Mouse (Mus musculus) thymus, postnatal 4 days (tissue): Measurements from ENCODE around the gene Lin7a.

Experiments used
- DNase-seq: peaks from one replicate; pipeline ENCODE4 v3.0.0; 2021

Lin7a gene

DNA sequence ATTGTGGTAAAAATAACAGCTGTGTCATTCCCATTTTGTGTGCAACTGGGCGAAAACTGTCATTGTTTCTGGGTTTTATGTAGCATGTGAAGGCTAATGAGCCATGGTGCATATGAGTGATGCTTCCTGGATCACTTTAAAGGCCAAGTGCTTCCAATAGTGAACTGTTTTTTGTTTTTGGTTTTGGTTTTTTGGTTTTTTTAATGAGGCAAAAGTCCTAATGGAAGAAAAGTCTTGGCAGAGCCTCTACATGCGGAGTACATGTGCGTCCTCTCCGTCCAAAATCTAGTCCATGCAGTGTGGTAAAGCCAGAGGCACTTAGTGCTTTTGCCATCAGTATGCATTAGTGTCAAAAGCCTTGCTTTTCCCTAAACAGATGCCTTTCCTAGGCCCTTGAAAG lies 69.7 kb downstream of the Lin7a start:
- no peak for DNase-seq

DNA sequence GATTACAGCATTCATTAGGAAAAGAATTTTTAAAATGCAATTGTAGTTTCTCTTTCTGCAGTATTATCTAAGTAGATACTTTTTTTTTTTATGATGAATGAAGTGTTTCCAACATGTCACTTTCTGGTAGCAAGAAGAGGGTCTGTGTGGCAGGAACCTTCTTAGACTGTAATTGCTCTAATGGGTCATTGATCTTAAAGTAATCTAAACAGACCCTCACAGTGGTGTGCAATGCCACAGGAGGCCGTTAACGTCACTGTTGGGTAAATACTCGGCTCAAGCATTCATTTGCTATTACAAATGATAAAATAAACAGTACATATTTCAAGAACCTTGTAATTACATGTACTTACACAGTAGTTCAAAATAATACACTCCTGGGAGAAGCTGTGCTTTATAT lies 72.7 kb downstream of the Lin7a start:
- no peak for DNase-seq

DNA sequence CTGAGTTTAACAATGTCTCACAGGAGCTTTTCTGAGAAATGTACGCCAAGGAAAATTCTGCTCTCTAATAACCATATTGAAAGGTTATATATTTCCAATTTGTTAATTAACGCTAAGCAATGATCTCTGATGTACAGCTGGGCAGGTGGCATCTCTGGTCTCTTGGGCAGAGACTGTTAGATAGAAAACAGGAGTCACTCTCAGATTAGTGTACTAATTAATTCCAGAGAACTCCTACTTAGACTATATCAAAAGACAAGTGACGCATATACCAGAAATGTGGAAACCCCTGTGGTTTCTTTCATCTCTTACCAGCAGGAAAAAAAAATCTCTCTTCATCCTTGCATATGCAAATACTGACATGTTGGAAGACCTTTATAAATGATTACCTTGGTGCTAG lies 76.4 kb downstream of the Lin7a start:
- DNase-seq, result no peak

DNA sequence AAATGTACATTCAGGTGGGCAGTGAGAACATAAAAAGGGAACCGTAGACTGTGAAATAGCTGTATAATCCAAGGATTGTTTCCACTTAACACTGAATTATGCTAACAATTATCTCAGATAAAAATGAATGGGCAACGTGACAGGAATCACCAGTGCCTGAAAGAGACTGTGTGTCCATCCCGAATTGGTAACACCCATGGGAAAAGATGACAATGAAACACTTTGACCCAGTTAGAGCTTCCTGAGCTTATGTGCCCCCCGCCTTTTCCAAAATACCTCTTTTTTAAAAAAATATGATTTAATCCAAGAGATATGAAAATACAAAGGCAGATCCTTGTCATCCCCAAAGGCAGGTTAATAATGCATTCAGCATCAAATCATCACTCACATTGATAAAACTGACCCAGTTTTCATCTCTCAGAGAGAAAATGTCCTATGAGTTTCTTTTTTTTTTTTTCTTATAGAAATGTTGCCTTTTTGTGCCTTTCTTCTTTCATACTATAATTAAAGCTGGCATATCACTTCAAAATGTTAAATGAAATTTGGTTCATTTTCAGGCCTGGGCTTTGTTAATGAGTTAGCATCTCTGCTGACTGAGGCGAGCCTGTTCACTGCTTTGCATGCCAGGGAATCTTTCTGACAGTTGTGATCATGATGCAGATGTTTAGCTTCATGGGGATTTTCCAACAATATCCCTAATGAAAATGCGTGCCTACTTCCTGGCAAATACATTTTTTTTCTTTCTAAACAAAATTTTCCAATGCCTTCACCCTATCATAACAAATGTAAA lies 80.4 kb downstream of the Lin7a start:
- DNase-seq, result no peak

DNA sequence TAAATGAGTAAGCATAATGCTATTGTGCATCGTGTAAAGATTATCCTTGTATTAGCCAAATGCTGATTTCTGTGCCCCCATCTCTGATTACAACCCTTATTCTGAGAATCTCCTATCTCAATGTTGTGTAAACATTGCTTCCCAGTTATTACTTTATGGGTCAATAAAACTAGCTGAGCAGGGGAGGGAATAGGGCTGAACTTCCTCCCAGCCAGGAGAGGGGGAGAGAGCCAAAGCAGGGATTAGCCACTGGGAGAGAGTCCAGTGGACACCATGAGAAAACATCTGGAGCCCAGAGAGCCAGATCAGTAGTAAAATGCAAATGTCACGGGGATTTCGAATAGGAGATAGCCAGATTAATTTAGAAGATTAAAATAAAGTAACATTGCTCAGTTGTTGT lies 82.0 kb downstream of the Lin7a start:
- DNase-seq, result no peak

DNA sequence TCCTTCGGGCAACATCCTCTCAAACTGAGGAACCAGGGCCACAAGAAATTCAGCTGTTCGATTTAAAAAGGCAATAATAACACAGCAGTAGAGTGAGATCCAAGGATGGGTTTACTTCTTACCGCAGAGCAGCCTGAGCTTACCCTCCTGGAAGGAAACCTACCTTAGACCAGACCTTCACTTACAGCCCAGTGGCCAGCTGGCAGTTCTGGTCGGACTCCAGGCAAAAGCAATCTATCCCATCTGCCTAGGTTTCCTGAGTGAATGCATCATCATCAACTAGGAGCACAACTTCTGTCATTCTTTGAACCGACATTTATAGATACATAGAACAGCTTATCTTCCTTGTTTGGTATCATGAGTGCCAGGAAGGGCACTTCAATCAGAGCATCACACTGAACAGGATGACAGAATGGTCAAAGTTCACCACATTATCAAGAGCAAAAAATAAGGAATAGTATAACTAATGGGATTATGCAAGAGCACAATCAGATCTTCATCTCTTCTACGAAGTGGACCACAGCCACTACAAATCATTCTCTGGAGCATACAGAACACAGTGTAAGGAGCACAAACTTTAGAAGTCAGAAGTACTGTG lies 87.1 kb downstream of the Lin7a start:
- no peak for DNase-seq

DNA sequence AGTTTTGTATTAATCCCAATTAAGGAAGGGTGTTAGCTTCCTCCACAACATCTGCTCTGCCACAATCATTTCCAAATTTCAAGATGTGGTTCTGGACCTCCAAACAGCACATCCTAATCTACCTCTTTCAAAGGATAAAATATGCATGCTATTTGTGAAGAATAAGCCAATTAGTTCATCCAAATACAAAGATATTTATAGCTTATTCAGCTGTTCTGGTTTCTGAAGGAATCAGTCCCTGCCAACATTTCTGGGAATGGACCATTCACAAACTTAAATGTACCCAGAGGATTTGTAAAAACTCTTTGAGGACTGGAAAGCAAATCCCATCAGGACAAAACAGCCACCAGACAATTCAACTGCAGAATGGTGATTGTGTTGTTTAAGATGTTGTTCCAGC lies 87.8 kb downstream of the Lin7a start:
- no peak for DNase-seq

DNA sequence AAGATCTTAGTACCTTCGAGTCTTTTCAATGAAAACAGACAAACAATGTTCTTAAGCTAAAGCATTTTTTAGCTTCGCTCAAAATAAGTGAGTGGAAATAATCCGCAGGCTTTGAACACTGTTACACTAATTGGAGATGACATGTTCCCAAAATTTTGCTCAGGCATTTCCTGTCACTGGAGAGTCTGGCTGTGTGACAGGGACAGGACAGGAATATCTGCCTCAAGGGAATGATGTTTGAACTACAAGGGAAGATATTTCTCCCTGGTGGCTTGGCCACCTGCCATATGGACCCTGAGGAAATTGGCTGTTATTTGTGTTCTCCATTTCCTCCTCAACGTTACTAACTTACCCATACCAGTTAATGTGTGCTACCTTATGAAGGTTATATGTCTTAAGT lies 90.1 kb downstream of the Lin7a start:
- DNase-seq, result no peak

DNA sequence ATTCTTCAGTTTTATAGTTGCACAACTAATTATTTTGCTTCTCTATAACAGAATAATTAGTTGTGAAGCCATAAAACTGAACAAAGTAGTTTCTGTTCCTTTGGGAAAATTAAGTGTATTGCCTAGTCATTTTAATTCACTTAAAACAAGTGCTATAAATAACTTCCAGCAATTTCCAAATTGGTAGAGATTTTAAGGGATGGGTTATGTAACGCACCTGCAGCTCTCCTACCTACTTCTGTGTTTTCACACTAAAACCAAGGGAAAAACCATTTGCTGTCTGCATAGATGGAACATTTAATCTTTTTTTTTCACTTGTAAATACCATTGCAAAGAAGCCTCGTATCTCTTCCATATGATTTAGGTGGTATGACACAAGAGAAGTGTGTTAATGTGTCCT lies 90.5 kb downstream of the Lin7a start:
- DNase-seq, result no peak

DNA sequence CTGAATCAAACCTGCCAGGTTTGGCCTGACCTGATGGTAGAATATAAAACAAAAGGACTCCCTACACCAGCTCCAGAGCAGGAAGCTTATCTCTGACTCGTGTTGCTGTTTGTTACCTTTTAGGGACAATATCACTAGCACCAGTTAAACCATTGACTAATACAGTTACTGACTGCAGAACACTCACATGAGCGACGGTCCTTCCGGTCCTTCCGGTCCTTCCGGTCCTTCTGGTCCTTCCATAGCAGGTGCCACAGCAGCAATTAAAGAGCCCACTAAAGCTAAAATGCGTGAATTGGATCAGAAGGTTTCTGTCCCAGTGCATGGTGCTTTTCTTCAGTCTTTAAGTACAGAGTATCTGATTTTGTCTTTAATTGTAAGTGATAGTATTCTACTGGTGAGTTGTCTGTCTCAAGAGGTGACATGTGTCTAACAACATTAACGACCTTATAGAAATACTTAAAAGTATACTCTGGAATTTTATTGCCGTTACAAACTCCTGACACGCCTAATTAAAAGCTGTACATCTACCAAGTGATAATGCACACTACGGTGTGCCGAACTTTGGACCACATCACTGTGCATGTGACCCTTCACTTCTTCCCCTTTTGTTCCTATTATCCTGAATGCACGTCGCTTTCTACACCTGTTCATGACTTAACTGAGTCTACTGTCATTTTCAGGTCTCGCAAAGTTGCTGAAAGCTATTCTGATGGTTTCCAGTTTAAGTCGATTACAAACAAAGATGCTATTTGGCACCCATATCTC lies 91.7 kb downstream of the Lin7a start:
- DNase-seq, result no peak

DNA sequence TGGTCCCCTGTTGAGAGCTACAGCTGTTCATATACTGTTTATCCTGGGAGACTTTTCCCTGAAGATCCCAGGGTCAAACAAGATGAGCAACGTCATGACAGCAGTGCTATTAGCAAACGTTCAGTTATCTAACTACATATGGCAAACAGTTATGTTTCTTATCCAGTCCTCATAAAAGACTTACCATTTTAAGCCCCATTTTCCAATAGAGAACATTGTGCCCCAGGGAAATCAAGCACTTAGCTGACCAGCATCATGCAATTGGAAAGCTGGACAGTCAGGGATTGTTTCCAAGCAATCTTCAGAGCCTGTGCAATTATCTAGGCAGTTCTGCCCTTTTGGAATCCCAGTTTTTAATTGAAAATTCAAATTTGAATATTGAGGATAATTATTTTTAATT lies 105.7 kb downstream of the Lin7a start:
- no peak for DNase-seq

DNA sequence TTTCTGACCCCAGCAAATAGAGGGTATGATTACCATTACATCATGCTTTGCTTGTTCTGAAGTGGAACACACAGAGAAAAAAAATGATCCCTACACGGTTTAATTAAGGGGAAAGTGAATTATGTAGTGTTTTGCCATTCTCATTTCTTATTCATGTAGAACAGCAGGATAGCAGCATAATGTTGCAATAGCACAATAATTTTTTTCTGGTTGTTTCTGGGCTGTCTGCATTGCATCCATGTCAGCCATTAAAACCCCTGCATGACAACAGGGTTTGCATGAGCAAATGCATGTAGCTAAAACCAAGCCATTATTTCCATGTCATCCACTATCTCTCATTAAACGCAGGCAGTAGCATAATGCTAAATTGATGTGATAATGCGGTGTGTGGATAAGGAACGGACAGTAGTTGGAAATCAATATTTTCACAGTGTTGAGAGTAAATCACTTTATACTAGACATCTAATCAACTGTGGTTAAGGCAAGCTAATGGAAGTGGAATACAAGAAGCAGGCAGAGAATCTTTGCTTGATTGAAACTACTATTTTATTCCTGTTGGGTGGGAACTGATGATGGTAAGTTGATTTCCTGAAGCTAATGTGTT lies 109.8 kb downstream of the Lin7a start:
- no peak for DNase-seq

DNA sequence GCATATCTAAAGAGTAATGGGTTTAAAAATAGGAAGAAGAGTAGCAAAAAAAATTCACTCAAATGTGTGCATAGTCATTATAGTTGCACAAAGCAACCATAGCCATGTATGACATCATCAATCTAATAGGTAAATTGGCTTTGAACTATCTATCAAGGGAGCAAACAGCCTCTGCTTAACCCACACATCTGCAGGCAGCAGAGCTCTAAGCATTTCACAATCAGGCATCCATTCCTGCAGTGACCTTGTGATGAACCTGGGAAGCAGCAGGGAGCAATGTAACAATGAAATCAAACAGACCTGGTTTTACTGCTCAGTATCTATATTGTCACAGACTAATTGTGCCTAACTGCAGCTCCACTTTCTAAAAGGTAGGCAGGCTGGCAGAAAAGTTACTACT lies 112.3 kb downstream of the Lin7a start:
- DNase-seq, result no peak

DNA sequence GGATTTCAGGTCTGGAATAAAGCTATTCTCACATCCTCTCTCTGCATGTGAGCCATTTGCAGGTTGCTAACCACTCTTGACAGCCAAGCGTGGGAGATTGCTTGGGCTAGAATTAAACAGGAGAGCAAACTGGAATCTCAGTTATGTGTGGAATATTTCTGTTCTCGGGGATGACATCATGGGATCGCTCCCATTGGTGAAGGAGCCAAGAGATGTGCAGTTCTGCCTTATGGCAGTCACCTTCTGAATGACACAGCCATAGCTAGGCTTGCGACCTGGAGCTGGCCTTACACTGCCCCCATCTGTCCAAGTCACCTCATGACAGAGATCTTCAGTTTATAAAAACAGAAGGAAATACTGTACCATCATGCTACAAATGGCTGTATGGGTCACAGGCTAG lies 118.0 kb downstream of the Lin7a start:
- DNase-seq, result no peak

DNA sequence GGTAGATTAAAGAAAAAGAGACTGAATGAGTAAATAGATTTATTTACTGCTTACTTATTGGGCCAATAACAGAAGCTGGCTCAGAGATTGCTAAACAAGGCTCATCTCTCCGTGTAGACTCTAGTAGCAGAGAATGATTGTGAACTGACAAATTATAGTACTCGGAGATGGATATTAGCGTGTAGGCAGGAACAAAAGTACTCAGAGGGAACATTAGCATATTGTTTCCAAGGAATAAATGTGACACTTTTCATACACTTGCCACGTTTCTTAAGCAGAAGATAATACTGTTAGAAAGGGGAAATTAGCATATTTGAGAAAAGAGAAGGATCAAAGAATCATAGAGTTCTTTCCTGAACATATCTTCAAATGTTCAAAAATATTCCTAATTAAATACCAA lies 133.9 kb downstream of the Lin7a start:
- no peak for DNase-seq

DNA sequence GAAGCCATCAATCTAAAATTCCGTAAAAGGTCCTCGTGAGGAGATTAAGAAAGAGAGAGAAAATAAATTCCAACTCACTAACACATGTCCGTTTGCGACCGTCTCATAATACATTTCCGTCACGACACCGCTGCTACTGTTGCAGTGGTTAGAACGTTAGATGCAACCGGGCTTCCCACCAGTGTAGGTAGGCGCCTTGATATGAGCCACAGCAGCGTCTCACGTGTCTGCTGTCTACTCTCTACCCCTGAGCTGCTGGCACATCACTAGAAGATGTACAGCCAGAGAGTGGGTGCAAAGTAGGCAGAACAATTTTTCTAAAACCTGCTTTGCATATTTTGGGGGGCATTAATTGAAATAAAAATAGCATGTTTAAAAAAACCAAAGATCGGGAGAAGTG lies 146.8 kb downstream of the Lin7a start:
- DNase-seq, result no peak

DNA sequence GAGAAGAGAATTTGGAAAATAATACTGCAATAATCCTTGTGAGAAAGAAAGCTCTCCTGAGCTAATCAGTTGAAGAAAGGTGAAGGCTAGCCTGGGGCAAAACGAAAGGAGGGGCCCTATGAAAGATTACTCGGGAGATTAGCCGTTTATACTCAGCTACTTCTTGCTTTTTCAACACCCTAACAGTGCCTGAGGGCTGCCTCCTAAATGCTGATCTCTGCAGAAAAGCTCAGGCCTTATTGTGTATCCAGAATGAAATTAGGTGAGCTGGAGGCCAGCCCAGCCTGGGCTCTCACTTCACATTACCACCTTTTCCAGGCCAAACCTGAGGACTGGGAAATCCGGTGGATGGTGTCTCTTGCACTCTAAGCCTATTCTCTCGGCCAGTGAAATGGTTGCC lies 165.5 kb downstream of the Lin7a start:
- DNase-seq, result no peak

DNA sequence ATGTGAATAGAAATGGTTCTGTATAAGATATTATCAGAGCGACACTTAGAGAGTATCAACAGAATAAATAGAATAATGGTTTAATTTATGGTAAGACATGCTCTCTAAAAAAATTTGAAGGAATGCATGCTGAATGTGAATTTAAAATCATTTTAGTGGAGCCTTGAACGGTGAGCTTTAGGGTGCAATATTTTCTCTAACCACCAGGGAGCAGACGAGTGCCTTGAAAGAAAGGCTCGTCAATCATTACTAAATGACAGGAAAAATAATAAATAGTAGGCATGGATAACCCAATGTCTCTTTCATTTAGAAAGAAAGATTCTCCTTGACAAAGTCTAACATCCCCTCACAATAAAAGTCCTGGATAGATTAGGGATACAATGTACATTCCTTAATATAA lies 171.3 kb downstream of the Lin7a start:
- peak; percentile 19 for DNase-seq

DNA sequence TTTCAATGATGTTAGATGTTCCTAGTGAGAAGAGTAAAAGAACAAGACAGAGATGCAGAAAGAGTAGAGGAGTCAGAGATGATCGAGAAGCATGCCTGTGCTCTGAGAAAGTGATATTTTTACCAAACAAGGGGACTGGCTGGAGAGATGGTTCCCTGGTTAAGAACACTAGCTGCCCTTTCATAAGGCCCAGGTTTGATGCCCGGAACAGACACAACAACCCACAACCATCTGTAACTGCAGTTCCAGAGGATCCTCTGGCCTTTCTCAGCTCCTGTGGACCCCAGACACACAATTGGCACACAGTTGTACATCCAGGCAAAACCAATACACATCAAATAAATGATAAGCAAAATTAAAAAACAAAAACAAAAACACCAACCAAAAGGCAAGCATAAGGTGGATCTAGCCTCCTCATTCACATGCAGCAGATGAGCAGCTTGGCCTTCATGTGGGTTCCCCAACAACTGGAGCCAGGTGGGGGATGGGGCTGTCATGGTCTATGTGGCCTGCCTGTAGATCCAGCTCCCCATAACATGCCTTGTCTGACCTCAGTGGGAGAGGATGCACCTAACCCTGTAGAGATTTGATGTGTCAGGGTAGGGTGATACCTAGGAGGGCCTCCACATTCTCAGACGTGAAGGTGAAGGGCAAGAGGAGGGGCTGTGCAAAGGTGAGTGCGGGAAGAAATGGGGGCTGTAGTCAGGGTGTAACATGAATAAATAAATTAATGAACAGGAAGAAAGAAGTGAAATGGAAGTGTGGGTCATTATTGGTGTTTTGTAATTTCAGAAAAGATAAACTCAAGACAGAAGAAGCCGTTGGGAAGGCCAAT lies 178.2 kb downstream of the Lin7a start:
- DNase-seq, result no peak

DNA sequence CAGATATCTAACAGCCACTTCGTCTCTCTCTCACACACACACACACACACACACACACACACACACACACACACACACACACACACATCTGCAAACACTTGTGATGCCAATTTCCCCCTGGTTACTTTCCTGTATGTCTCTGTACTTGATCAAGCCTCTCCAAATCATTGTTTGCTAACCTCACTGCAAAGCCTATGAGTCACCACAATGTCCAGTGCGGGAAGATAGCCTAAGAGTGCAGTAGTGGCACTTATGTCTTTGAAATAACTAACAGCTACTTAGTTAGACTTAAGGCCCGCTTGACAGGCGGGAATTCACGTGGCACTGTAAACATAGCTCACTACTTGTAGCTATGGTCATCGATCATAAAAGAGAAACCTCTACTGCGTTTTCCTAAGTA lies 196.3 kb downstream of the Lin7a start:
- no peak for DNase-seq
